Mouse (Mus musculus) embryonic facial prominence, embryonic 13.5 days (tissue): ENCODE results near the gene Adamts3. TPM values are rescaled to one million over a fixed set of nuclear protein-coding genes. Genes with fewer than 3 reads are reported as not detected.

Source experiments
- ATAC-seq: fragments of 200-750 bp; cut with Nextera tagmentation; 2 replicates; pipeline ENCODE4 v1.8.0; 2017; ENCODE audit warnings: low read depth; ENCODE audit not compliant: insufficient number of reproducible peaks, insufficient read depth, low FRiP score, low TSS enrichment
- H3K27ac ChIP-seq: fragments of 300-500 bp; sonication (generic); 2 replicates; pipeline ENCODE4 v1.5.1; 2015; ENCODE audit warnings: moderate library complexity, mild to moderate bottlenecking, inconsistent platforms
- H3K27me3 ChIP-seq: fragments of 300-500 bp; sonication (generic); 2 replicates; pipeline ENCODE4 v1.6.1; 2015; ENCODE audit warnings: mild to moderate bottlenecking, inconsistent platforms
- H3K36me3 ChIP-seq: fragments of 300-500 bp; sonication (generic); 2 replicates; pipeline ENCODE4 v1.6.1; 2015; ENCODE audit warnings: mild to moderate bottlenecking, inconsistent platforms
- H3K4me1 ChIP-seq: fragments of 300-500 bp; sonication (generic); 2 replicates; pipeline ENCODE4 v1.6.1; 2015; ENCODE audit warnings: inconsistent platforms
- H3K4me2 ChIP-seq: fragments of 300-500 bp; sonication (generic); 2 replicates; pipeline ENCODE4 v1.6.1; 2015; ENCODE audit warnings: moderate library complexity, mild to moderate bottlenecking, inconsistent platforms
- H3K4me3 ChIP-seq: fragments of 300-500 bp; sonication (generic); 2 replicates; pipeline ENCODE4 v1.5.1; 2015; ENCODE audit warnings: mild to moderate bottlenecking, inconsistent platforms
- H3K9ac ChIP-seq: fragments of 300-500 bp; sonication (generic); 2 replicates; pipeline ENCODE4 v1.6.1; 2015; ENCODE audit warnings: mild to moderate bottlenecking, inconsistent platforms
- H3K9me3 ChIP-seq: fragments of 300-500 bp; sonication (generic); 2 replicates; pipeline ENCODE4 v1.6.1; 2016; ENCODE audit warnings: inconsistent platforms
- WGBS: fragments of 180-500 bp; shearing (Covaris S2); methylation state at CpG from one replicate; pipeline ENCODE4 v1.1.7; 2015; ENCODE audit warnings: mixed read lengths; 5-methylcytosine and 5-hydroxymethylcytosine counted together
- polyA plus RNA-seq: library from polyadenylated mRNA; unstranded; fragments of >200 nt; fragmentation: Nextera tagmentation; extraction: Ambion mirVana; gene quantifications from 2 replicates; pipeline ENCODE4 v1.2.1, GENCODE M21; 2015

The Adamts3 gene
- polyA plus RNA-seq, 1 experiment from 2014 or later, result 4.8 TPM

- peak overlapping the region; percentile 72 for H3K4me3 ChIP-seq
- ATAC-seq, result peak; percentile 60; the same call in 1 of the 2 replicates
- H3K9ac ChIP-seq, result peak overlapping the region; percentile 85
- no peak overlapping the region for H3K27ac ChIP-seq
- under 1% methylated on average over 35 of the region's 35 CpGs for WGBS
- no peaks in the 10 kb centered on the region; the same call in 1 of the 2 replicates for H3K27me3 ChIP-seq
- no peaks in the 10 kb centered on the region for H3K36me3 ChIP-seq
- no peaks in the 10 kb centered on the region for H3K9me3 ChIP-seq
- peaks cover 12% of the 10 kb centered on the region for H3K4me1 ChIP-seq
- peak overlapping the region; percentile 98 for H3K4me2 ChIP-seq
Measured at GRCm38 (mm10) chr5:89882091-89882734, 921 bp downstream of the Adamts3 start.

GRCm38 (mm10) chr5:89881425-89881824, 1.7 kb downstream of the Adamts3 start:
- no peak overlapping the region for H3K9ac ChIP-seq
- ATAC-seq, result no peak

GRCm38 (mm10) chr5:89878866-89879392, 4.2 kb downstream of the Adamts3 start:
- H3K4me1 ChIP-seq, result peaks cover 10% of the 10 kb centered on the region
- H3K9me3 ChIP-seq, result no peaks in the 10 kb centered on the region
- WGBS, result 75% methylated on average over 11 of the region's 11 CpGs

More at GRCm38 (mm10) chr5:89881425-89881824, 1.7 kb downstream of the Adamts3 start:
- WGBS, result 27% methylated on average over 4 of the region's 4 CpGs
- Histone ChIP-seq H3K36me3 (no peaks in the 10 kb centered on the region), H3K4me2 (peak overlapping the region; percentile 98), H3K4me3 (peak overlapping the region; percentile 72), H3K27ac (no peak overlapping the region), H3K27me3 (no peaks in the 10 kb centered on the region; the same call in 1 of the 2 replicates), H3K4me1 (peaks cover 12% of the 10 kb centered on the region), H3K9me3 (no peaks in the 10 kb centered on the region)

GRCm38 (mm10) chr5:89872661-89873060, 10.5 kb downstream of the Adamts3 start:
- 38% methylated on average over 2 of the region's 2 CpGs for WGBS
- no peak overlapping the region for H3K9ac ChIP-seq

More at GRCm38 (mm10) chr5:89878866-89879392, 4.2 kb downstream of the Adamts3 start:
- no peaks in the 10 kb centered on the region for H3K36me3 ChIP-seq
- no peak overlapping the region for H3K27ac ChIP-seq
- no peak overlapping the region for H3K4me2 ChIP-seq
- H3K27me3 ChIP-seq, result no peaks in the 10 kb centered on the region
- ATAC-seq, result no peak
- H3K4me3 ChIP-seq, result no peak overlapping the region
- H3K9ac ChIP-seq, result no peak overlapping the region

GRCm38 (mm10) chr5:89859603-89860002, 23.5 kb downstream of the Adamts3 start:
- Histone ChIP-seq H3K27me3 (no peaks in the 10 kb centered on the region), H3K9me3 (no peaks in the 10 kb centered on the region), H3K4me2 (no peak overlapping the region), H3K4me3 (no peak overlapping the region), H3K9ac (no peak overlapping the region), H3K36me3 (peaks cover 3% of the 10 kb centered on the region), H3K4me1 (no peaks in the 10 kb centered on the region), H3K27ac (no peak overlapping the region)
- WGBS, result 78% methylated on average over 4 of the region's 4 CpGs
- no peak for ATAC-seq

More at GRCm38 (mm10) chr5:89872661-89873060, 10.5 kb downstream of the Adamts3 start:
- no peaks in the 10 kb centered on the region for H3K4me1 ChIP-seq
- H3K27ac ChIP-seq, result no peak overlapping the region
- H3K27me3 ChIP-seq, result no peaks in the 10 kb centered on the region
- no peaks in the 10 kb centered on the region for H3K36me3 ChIP-seq
- H3K9me3 ChIP-seq, result no peaks in the 10 kb centered on the region
- H3K4me3 ChIP-seq, result no peak overlapping the region
- H3K4me2 ChIP-seq, result no peak overlapping the region
- ATAC-seq, result no peak

- Histone ChIP-seq H3K9ac (no peak overlapping the region), H3K36me3 (peaks cover 3% of the 10 kb centered on the region), H3K4me1 (no peaks in the 10 kb centered on the region), H3K27ac (no peak overlapping the region), H3K4me3 (no peak overlapping the region), H3K27me3 (no peaks in the 10 kb centered on the region), H3K4me2 (no peak overlapping the region), H3K9me3 (no peaks in the 10 kb centered on the region)
- ATAC-seq, result no peak
- WGBS, result 95% methylated on average over 1 of the region's 1 CpGs
Measured at GRCm38 (mm10) chr5:89858837-89859236, 24.3 kb downstream of the Adamts3 start.

- no peak for ATAC-seq
- 56% methylated on average over 1 of the region's 1 CpGs for whole genome bisulfite sequencing
- H3K4me3 ChIP-seq, result no peak overlapping the region
- H3K27ac ChIP-seq, result no peak overlapping the region
- H3K4me1 ChIP-seq, result peaks cover 20% of the 10 kb centered on the region
- no peak overlapping the region for H3K9ac ChIP-seq
- no peaks in the 10 kb centered on the region for H3K27me3 ChIP-seq
- H3K4me2 ChIP-seq, result no peak overlapping the region
- H3K9me3 ChIP-seq, result no peaks in the 10 kb centered on the region
- H3K36me3 ChIP-seq, result no peaks in the 10 kb centered on the region
Measured at GRCm38 (mm10) chr5:89846551-89846950, 36.6 kb downstream of the Adamts3 start.

- Histone ChIP-seq H3K4me2 (peak overlapping the region; percentile 14; the same call in 1 of the 2 replicates), H3K9ac (peak overlapping the region; percentile 46; the same call in 1 of the 2 replicates), H3K9me3 (no peaks in the 10 kb centered on the region), H3K4me1 (peaks cover 20% of the 10 kb centered on the region), H3K27me3 (no peaks in the 10 kb centered on the region), H3K27ac (peak overlapping the region; percentile 78; the same call in 1 of the 2 replicates), H3K36me3 (no peaks in the 10 kb centered on the region), H3K4me3 (no peak overlapping the region)
- WGBS, result 19% methylated on average over 5 of the region's 5 CpGs
- peak; percentile 94 for ATAC-seq
Measured at GRCm38 (mm10) chr5:89844354-89844753, 38.8 kb downstream of the Adamts3 start.

- Histone ChIP-seq H3K27me3 (no peaks in the 10 kb centered on the region), H3K9ac (no peak overlapping the region), H3K4me1 (peaks cover 20% of the 10 kb centered on the region), H3K36me3 (no peaks in the 10 kb centered on the region), H3K27ac (peak overlapping the region; percentile 78; the same call in 1 of the 2 replicates), H3K9me3 (no peaks in the 10 kb centered on the region), H3K4me3 (no peak overlapping the region), H3K4me2 (no peak overlapping the region)
- 90% methylated on average over 7 of the region's 7 CpGs for WGBS
- ATAC-seq, result no peak
Measured at GRCm38 (mm10) chr5:89843478-89843877, 39.7 kb downstream of the Adamts3 start.

- Histone ChIP-seq H3K9ac (no peak overlapping the region), H3K9me3 (no peaks in the 10 kb centered on the region), H3K4me1 (peaks cover 16% of the 10 kb centered on the region), H3K4me2 (no peak overlapping the region), H3K36me3 (no peaks in the 10 kb centered on the region), H3K27me3 (no peaks in the 10 kb centered on the region), H3K4me3 (no peak overlapping the region), H3K27ac (no peak overlapping the region)
- no peak for ATAC-seq
- 51% methylated on average over 4 of the region's 4 CpGs for WGBS
Measured at GRCm38 (mm10) chr5:89839627-89840026, 43.5 kb downstream of the Adamts3 start.

- no peak for ATAC-seq
- Histone ChIP-seq H3K36me3 (no peaks in the 10 kb centered on the region), H3K4me1 (no peaks in the 10 kb centered on the region), H3K4me3 (no peak overlapping the region), H3K27me3 (no peaks in the 10 kb centered on the region), H3K4me2 (no peak overlapping the region), H3K27ac (no peak overlapping the region), H3K9me3 (no peaks in the 10 kb centered on the region), H3K9ac (no peak overlapping the region)
- WGBS, result 88% methylated on average over 1 of the region's 1 CpGs
Measured at GRCm38 (mm10) chr5:89821175-89821574, 62.0 kb downstream of the Adamts3 start.

- Histone ChIP-seq H3K9ac (no peak overlapping the region), H3K27me3 (no peaks in the 10 kb centered on the region), H3K36me3 (no peaks in the 10 kb centered on the region), H3K4me1 (no peaks in the 10 kb centered on the region), H3K9me3 (no peaks in the 10 kb centered on the region), H3K4me3 (no peak overlapping the region), H3K4me2 (no peak overlapping the region), H3K27ac (no peak overlapping the region)
- no peak for ATAC-seq
- 24% methylated on average over 3 of the region's 3 CpGs for WGBS
Measured at GRCm38 (mm10) chr5:89819531-89819930, 63.6 kb downstream of the Adamts3 start.
